Mouse (Mus musculus): ENCODE measurements around the gene Acox3. TPM values are rescaled to one million over a fixed set of nuclear protein-coding genes. Genes with fewer than 3 reads are reported as not detected.

Acox3 gene
- polyA plus RNA-seq, 1 experiment: 110 TPM

- no peak overlapping the region for H3K4me3 ChIP-seq (ENCODE audit: insufficient read depth, low read length)
- peaks cover 10% of the 10 kb centered on the region for H3K4me1 ChIP-seq (ENCODE audit: control insufficient read depth, insufficient read depth, low read length)
- TF ChIP-seq POLR2A (IDR thresholded peaks at IDR 0.05; ENCODE audit: borderline replicate concordance, low read depth, low read length): no peak
- TF ChIP-seq CTCF (IDR thresholded peaks at IDR 0.05; ENCODE audit: low read depth, low read length): no peak
- H3K27ac ChIP-seq (ENCODE audit: insufficient read depth, low read depth, low read length): no peak overlapping the region
Measured at GRCm38 (mm10) chr5:35641961-35642584, 59.2 kb downstream of the Acox3 start.

- no peak overlapping the region for H3K4me3 ChIP-seq (ENCODE audit: insufficient read depth, low read length)
- TF ChIP-seq CTCF (IDR thresholded peaks at IDR 0.05; ENCODE audit: low read depth, low read length) (no peak), POLR2A (IDR thresholded peaks at IDR 0.05; ENCODE audit: borderline replicate concordance, low read depth, low read length) (no peak)
- no peak overlapping the region for H3K27ac ChIP-seq (ENCODE audit: insufficient read depth, low read depth, low read length)
- H3K4me1 ChIP-seq (ENCODE audit: control insufficient read depth, insufficient read depth, low read length): peaks cover 14% of the 10 kb centered on the region
Measured at GRCm38 (mm10) chr5:35643401-35644048, 60.7 kb downstream of the Acox3 start.

- Histone ChIP-seq H3K27ac (ENCODE audit: insufficient read depth, low read depth, low read length) (no peak overlapping the region), H3K4me1 (ENCODE audit: control insufficient read depth, insufficient read depth, low read length) (peaks cover 14% of the 10 kb centered on the region), H3K4me3 (ENCODE audit: insufficient read depth, low read length) (no peak overlapping the region)
- TF ChIP-seq POLR2A (IDR thresholded peaks at IDR 0.05; ENCODE audit: borderline replicate concordance, low read depth, low read length) (no peak), CTCF (IDR thresholded peaks at IDR 0.05; ENCODE audit: low read depth, low read length) (no peak)
Measured at GRCm38 (mm10) chr5:35644082-35644481, 61.2 kb downstream of the Acox3 start.

GRCm38 (mm10) chr5:35645938-35646493, 63.2 kb downstream of the Acox3 start:
- TF ChIP-seq POLR2A (IDR thresholded peaks at IDR 0.05; ENCODE audit: borderline replicate concordance, low read depth, low read length) (no peak), CTCF (IDR thresholded peaks at IDR 0.05; ENCODE audit: low read depth, low read length) (no peak)
- Histone ChIP-seq H3K4me3 (ENCODE audit: insufficient read depth, low read length) (no peak overlapping the region), H3K27ac (ENCODE audit: insufficient read depth, low read depth, low read length) (no peak overlapping the region), H3K4me1 (ENCODE audit: control insufficient read depth, insufficient read depth, low read length) (peaks cover 14% of the 10 kb centered on the region)

- no peak overlapping the region for H3K27ac ChIP-seq (ENCODE audit: insufficient read depth, low read depth, low read length)
- H3K4me1 ChIP-seq (ENCODE audit: control insufficient read depth, insufficient read depth, low read length): peaks cover 14% of the 10 kb centered on the region
- TF ChIP-seq CTCF (IDR thresholded peaks at IDR 0.05; ENCODE audit: low read depth, low read length) (no peak), POLR2A (IDR thresholded peaks at IDR 0.05; ENCODE audit: borderline replicate concordance, low read depth, low read length) (no peak)
- no peak overlapping the region for H3K4me3 ChIP-seq (ENCODE audit: insufficient read depth, low read length)
Measured at GRCm38 (mm10) chr5:35646927-35647326, 64.1 kb downstream of the Acox3 start.

GRCm38 (mm10) chr5:35647562-35647961, 64.7 kb downstream of the Acox3 start:
- peaks cover 14% of the 10 kb centered on the region for H3K4me1 ChIP-seq (ENCODE audit: control insufficient read depth, insufficient read depth, low read length)
- H3K27ac ChIP-seq (ENCODE audit: insufficient read depth, low read depth, low read length): no peak overlapping the region
- TF ChIP-seq CTCF (IDR thresholded peaks at IDR 0.05; ENCODE audit: low read depth, low read length) (no peak), POLR2A (IDR thresholded peaks at IDR 0.05; ENCODE audit: borderline replicate concordance, low read depth, low read length) (no peak)

GRCm38 (mm10) chr5:35648230-35648629, 65.4 kb downstream of the Acox3 start:
- H3K4me3 ChIP-seq (ENCODE audit: insufficient read depth, low read length): no peak overlapping the region
- no peak overlapping the region for H3K27ac ChIP-seq (ENCODE audit: insufficient read depth, low read depth, low read length)
- no peak for TF ChIP-seq CTCF (IDR thresholded peaks at IDR 0.05; ENCODE audit: low read depth, low read length)
- no peak for TF ChIP-seq POLR2A (IDR thresholded peaks at IDR 0.05; ENCODE audit: borderline replicate concordance, low read depth, low read length)
- H3K4me1 ChIP-seq (ENCODE audit: control insufficient read depth, insufficient read depth, low read length): peaks cover 14% of the 10 kb centered on the region

More at GRCm38 (mm10) chr5:35647562-35647961, 64.7 kb downstream of the Acox3 start:
- no peak overlapping the region for H3K4me3 ChIP-seq (ENCODE audit: insufficient read depth, low read length)

- Histone ChIP-seq H3K27ac (ENCODE audit: insufficient read depth, low read depth, low read length) (no peak overlapping the region), H3K4me1 (ENCODE audit: control insufficient read depth, insufficient read depth, low read length) (peaks cover 3% of the 10 kb centered on the region), H3K4me3 (ENCODE audit: insufficient read depth, low read length) (no peak overlapping the region)
- no peak for TF ChIP-seq POLR2A (IDR thresholded peaks at IDR 0.05; ENCODE audit: borderline replicate concordance, low read depth, low read length)
- no peak for TF ChIP-seq CTCF (IDR thresholded peaks at IDR 0.05; ENCODE audit: low read depth, low read length)
Measured at GRCm38 (mm10) chr5:35652319-35652718, 69.5 kb downstream of the Acox3 start.

GRCm38 (mm10) chr5:35652872-35653271, 70.0 kb downstream of the Acox3 start:
- Histone ChIP-seq H3K4me1 (ENCODE audit: control insufficient read depth, insufficient read depth, low read length) (no peaks in the 10 kb centered on the region), H3K4me3 (ENCODE audit: insufficient read depth, low read length) (no peak overlapping the region), H3K27ac (ENCODE audit: insufficient read depth, low read depth, low read length) (no peak overlapping the region)
- TF ChIP-seq POLR2A (IDR thresholded peaks at IDR 0.05; ENCODE audit: borderline replicate concordance, low read depth, low read length) (no peak), CTCF (IDR thresholded peaks at IDR 0.05; ENCODE audit: low read depth, low read length) (no peak)

GRCm38 (mm10) chr5:35653743-35654395, 71.0 kb downstream of the Acox3 start:
- no peak for TF ChIP-seq CTCF (IDR thresholded peaks at IDR 0.05; ENCODE audit: low read depth, low read length)
- no peak for TF ChIP-seq POLR2A (IDR thresholded peaks at IDR 0.05; ENCODE audit: borderline replicate concordance, low read depth, low read length)
- Histone ChIP-seq H3K27ac (ENCODE audit: insufficient read depth, low read depth, low read length) (no peak overlapping the region), H3K4me3 (ENCODE audit: insufficient read depth, low read length) (no peak overlapping the region), H3K4me1 (ENCODE audit: control insufficient read depth, insufficient read depth, low read length) (no peaks in the 10 kb centered on the region)

All from bone marrow macrophage, adult 2 months (primary cell).